Mouse (Mus musculus): ENCODE measurements around the gene Gdpd5.

- TF ChIP-seq POLR2A (IDR thresholded peaks at IDR 0.05; ENCODE audit: extremely low read depth, insufficient read depth, low read length) (no peak), CTCF (IDR thresholded peaks at IDR 0.05; ENCODE audit: extremely low read depth, insufficient read depth, low read length) (no peak)
Measured at GRCm38 (mm10) chr7:99449063-99449462, 67.8 kb downstream of the Gdpd5 start.

All from cortical plate, adult 2 months (tissue).